Mouse (Mus musculus) limb, embryonic 14.5 days (tissue): ENCODE results near the gene Obox6. TPM values are rescaled to one million over a fixed set of nuclear protein-coding genes. Genes with fewer than 3 reads are reported as not detected.

Experiments used
- ATAC-seq: fragments of 200-750 bp; cut with Nextera tagmentation; 2 replicates; pipeline ENCODE4 v1.8.0; 2017; ENCODE audit warnings: low read depth, moderate number of reproducible peaks, moderate TSS enrichment; ENCODE audit not compliant: low FRiP score
- DNase-seq: peaks from one replicate; pipeline ENCODE4 v3.0.0-alpha.2; 2015; ENCODE audit warnings: low spot score
- H3K27ac ChIP-seq: fragments of 300-500 bp; sonication (generic); replicated peaks from 2 replicates; pipeline ENCODE4 v1.5.1; 2014; ENCODE audit warnings: low read depth, mild to moderate bottlenecking, low read length, moderate library complexity, mixed read lengths
- H3K27me3 ChIP-seq: fragments of 300-500 bp; sonication (generic); 2 replicates; pipeline ENCODE4 v1.6.1; 2014; ENCODE audit warnings: low read length, mixed read lengths; ENCODE audit not compliant: control insufficient read depth, insufficient read depth
- H3K36me3 ChIP-seq: fragments of 300-500 bp; sonication (generic); 2 replicates; pipeline ENCODE4 v1.6.1; 2014; ENCODE audit warnings: mild to moderate bottlenecking, low read length, moderate library complexity, mixed read lengths; ENCODE audit not compliant: control insufficient read depth, insufficient read depth
- H3K4me1 ChIP-seq: fragments of 300-500 bp; sonication (generic); 2 replicates; pipeline ENCODE4 v1.6.1; 2014; ENCODE audit warnings: antibody characterized with exemption, low read length, mixed read lengths; ENCODE audit not compliant: control insufficient read depth, insufficient read depth
- H3K4me2 ChIP-seq: fragments of 300-500 bp; sonication (generic); replicated peaks from 2 replicates; pipeline ENCODE4 v1.6.1; 2014; ENCODE audit warnings: low read depth, mild to moderate bottlenecking, low read length, moderate library complexity; ENCODE audit not compliant: severe bottlenecking
- H3K4me3 ChIP-seq: fragments of 300-500 bp; sonication (generic); replicated peaks from 2 replicates; pipeline ENCODE4 v1.5.1; 2014; ENCODE audit warnings: low read length
- H3K9ac ChIP-seq: fragments of 300-500 bp; sonication (generic); 2 replicates; pipeline ENCODE4 v1.6.1; 2014; ENCODE audit warnings: mild to moderate bottlenecking, low read depth, low read length, moderate library complexity; ENCODE audit not compliant: severe bottlenecking
- H3K9me3 ChIP-seq: fragments of 300-500 bp; sonication (generic); 2 replicates; pipeline ENCODE4 v1.6.1; 2016; ENCODE audit warnings: low read length; ENCODE audit not compliant: control insufficient read depth
- POLR2A ChIP-seq: fragments of 200-500 bp; IDR thresholded peaks from 2 replicates; pipeline ENCODE4 v1.8.0; 2012; ENCODE audit warnings: inconsistent platforms, mild to moderate bottlenecking, moderate library complexity, borderline replicate concordance; ENCODE audit not compliant: insufficient read depth, insufficient read length; ENCODE audit errors: extremely low read depth
- WGBS: fragments of 180-500 bp; shearing (Covaris S2); extraction: QIAGEN DNeasy Blood & Tissue Kit; methylation state at CpG from one replicate; pipeline ENCODE4 v1.1.7; 2014; 5-methylcytosine and 5-hydroxymethylcytosine counted together
- polyA plus RNA-seq, 2 experiments: library from polyadenylated mRNA; depleted of rRNA in 1 of 2; stranded (reverse) in 1 of 2; unstranded in 1 of 2; fragments of >200 nt; fragmentation: Nextera tagmentation in 1 of 2; extraction: Ambion mirVana in 1 of 2; gene quantifications; 2 replicates each; pipeline versions ENCODE4 v1.2.1 to v1.2.3; 2012 to 2014

Gene Obox6
- polyA plus RNA-seq, 2 experiments = not detected

- Histone ChIP-seq H3K4me2 (no peak overlapping the region), H3K4me1 (no peaks in the 10 kb centered on the region), H3K9me3 (no peaks in the 10 kb centered on the region), H3K36me3 (no peaks in the 10 kb centered on the region), H3K27me3 (no peaks in the 10 kb centered on the region), H3K4me3 (no peak overlapping the region), H3K27ac (no peak overlapping the region), H3K9ac (no peak overlapping the region)
- TF ChIP-seq POLR2A = no peak
- no peak for ATAC-seq
- no peak for DNase-seq
- WGBS = 82% methylated on average over 4 of the region's 4 CpGs
These were observed 24.6 kb upstream of the Obox6 start for GRCm38 (mm10) chr7:15864104-15864503.

- Histone ChIP-seq H3K36me3 (no peaks in the 10 kb centered on the region), H3K9ac (no peak overlapping the region), H3K9me3 (no peaks in the 10 kb centered on the region), H3K4me3 (no peak overlapping the region), H3K4me2 (no peak overlapping the region), H3K27ac (no peak overlapping the region), H3K4me1 (no peaks in the 10 kb centered on the region), H3K27me3 (no peaks in the 10 kb centered on the region)
- ATAC-seq (no peak), DNase-seq (no peak)
- TF ChIP-seq POLR2A = no peak
- WGBS = 37% methylated on average over 2 of the region's 2 CpGs
These were observed 20.2 kb upstream of the Obox6 start for GRCm38 (mm10) chr7:15859657-15860056.

Other genes with a start within 250 kb of the Obox6 start
- gene Obox3, start 199.8 kb downstream of the Obox6 start, polyA plus RNA-seq (2012; rRNA removed) = not detected in 2 replicates
- gene Obox3, start 199.8 kb downstream of the Obox6 start, polyA plus RNA-seq (2014; fragmentation: Nextera tagmentation; extraction: Ambion mirVana) = not detected in 2 replicates
- not detected in 2 replicates for gene Obox5, start 89.5 kb downstream of the Obox6 start, polyA plus RNA-seq (2012; rRNA removed)
- gene Obox5, start 89.5 kb downstream of the Obox6 start, polyA plus RNA-seq (2014; fragmentation: Nextera tagmentation; extraction: Ambion mirVana) = not detected in 2 replicates
- not detected in 2 replicates for gene Crx, start 40.3 kb upstream of the Obox6 start, polyA plus RNA-seq (2012; rRNA removed)
- not detected in 2 replicates for gene Crx, start 40.3 kb upstream of the Obox6 start, polyA plus RNA-seq (2014; fragmentation: Nextera tagmentation; extraction: Ambion mirVana)
- not detected in 2 replicates for gene Crxos, start 42.9 kb upstream of the Obox6 start, polyA plus RNA-seq (2012; rRNA removed)
- gene Crxos, start 42.9 kb upstream of the Obox6 start, polyA plus RNA-seq (2014; fragmentation: Nextera tagmentation; extraction: Ambion mirVana) = not detected in 2 replicates
- 582 and 588 TPM in 2 replicates for gene Selenow, start 82.7 kb upstream of the Obox6 start, polyA plus RNA-seq (2012; rRNA removed)
- 1,065 and 1,091 TPM in 2 replicates for gene Selenow, start 82.7 kb upstream of the Obox6 start, polyA plus RNA-seq (2014; fragmentation: Nextera tagmentation; extraction: Ambion mirVana)
- 176 and 181 TPM in 2 replicates for gene Nop53, start 106.4 kb upstream of the Obox6 start, polyA plus RNA-seq (2012; rRNA removed)
- gene Nop53, start 106.4 kb upstream of the Obox6 start, polyA plus RNA-seq (2014; fragmentation: Nextera tagmentation; extraction: Ambion mirVana) = 192 and 210 TPM in 2 replicates
- 47.6 and 62.0 TPM in 2 replicates for gene Ehd2, start 127.9 kb upstream of the Obox6 start, polyA plus RNA-seq (2012; rRNA removed)
- gene Ehd2, start 127.9 kb upstream of the Obox6 start, polyA plus RNA-seq (2014; fragmentation: Nextera tagmentation; extraction: Ambion mirVana) = 42.5 and 49.3 TPM in 2 replicates
- gene Bicra, start 208.2 kb upstream of the Obox6 start, polyA plus RNA-seq (2012; rRNA removed) = 20.1 and 26.6 TPM in 2 replicates
- 8.6 and 10.1 TPM in 2 replicates for gene Bicra, start 208.2 kb upstream of the Obox6 start, polyA plus RNA-seq (2014; fragmentation: Nextera tagmentation; extraction: Ambion mirVana)
- 0.26 and 0.35 TPM in 2 replicates for gene Zfp541, start 222.1 kb upstream of the Obox6 start, polyA plus RNA-seq (2012; rRNA removed)
- gene Zfp541, start 222.1 kb upstream of the Obox6 start, polyA plus RNA-seq (2014; fragmentation: Nextera tagmentation; extraction: Ambion mirVana) = 0.17 TPM in 1 of 2 replicates, not detected in the other